10 mouse cellular contexts compared by ENCODE assay signal in the genomic region with DNA sequence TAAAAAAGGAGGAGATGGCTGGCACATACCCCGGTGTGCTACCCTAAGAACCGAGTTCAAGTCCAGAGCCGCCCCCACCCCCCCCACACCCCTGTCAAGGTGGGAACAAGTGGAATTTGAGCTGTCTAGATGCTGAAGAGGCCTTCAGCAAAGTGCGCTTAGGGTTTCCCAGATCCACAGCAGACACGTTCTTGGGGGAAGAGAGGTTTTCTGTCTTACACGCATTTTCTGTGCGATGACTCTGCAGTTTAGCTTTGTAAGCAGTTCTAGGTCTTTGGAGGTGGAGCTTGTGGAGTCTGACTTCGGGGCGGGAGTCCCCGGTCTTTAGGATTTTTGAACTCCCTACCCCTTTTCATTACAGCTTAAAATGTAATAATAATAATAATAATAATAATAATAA. TPM values are rescaled to one million over a fixed set of nuclear protein-coding genes. Genes with fewer than 3 reads are reported as not detected.
A peak's percentile ranks its signal among the peaks of the same experiment; 100 is the strongest.
DNase-seq lines count a peak whose midpoint lies in the region; ATAC-seq and TF ChIP-seq lines count a peak whose summit lies in the region.
"Had no signal": no experiment of that assay in that cellular context is flagged by ENCODE, and none has a peak within 500 bp of the region (broad histone marks: within the 10 kb centered on the region; RNA-seq: fewer than 3 reads in every experiment).

A gene (minus strand): TSS at position 260 of the 400 bp plus-strand sequence.

- WGBS in lung, embryonic 14.5 days = 31% methylated on average over 10 of the region's 10 CpGs
- WGBS in forebrain, embryonic 11.5 days = 32% methylated on average over 10 of the region's 10 CpGs
- 32% methylated on average over 10 of the region's 10 CpGs for WGBS in intestine, postnatal 0 days
- WGBS in stomach, embryonic 14.5 days = 32% methylated on average over 10 of the region's 10 CpGs

- no peaks in the 10 kb centered on the region for H3K36me3 ChIP-seq in lung, embryonic 14.5 days (ENCODE audit: insufficient read depth)
- no peaks in the 10 kb centered on the region for H3K36me3 ChIP-seq in forebrain, embryonic 11.5 days (ENCODE audit: control insufficient read depth, insufficient read depth, low read length)
- H3K36me3 ChIP-seq in intestine, postnatal 0 days (ENCODE audit: control insufficient read depth, insufficient read depth) = no peaks in the 10 kb centered on the region
- H3K36me3 ChIP-seq in stomach, embryonic 14.5 days (ENCODE audit: control insufficient read depth, insufficient read depth, low read length) = no peaks in the 10 kb centered on the region

- no peak within 1 kb of the TSS for H3K27ac ChIP-seq in lung, embryonic 14.5 days (ENCODE audit: low read depth)
- no peak within 1 kb of the TSS for H3K27ac ChIP-seq in forebrain, embryonic 11.5 days (ENCODE audit: low read depth, low read length)
- no peak within 1 kb of the TSS for H3K27ac ChIP-seq in intestine, postnatal 0 days (ENCODE audit: low read depth, low read length)
- H3K27ac ChIP-seq in stomach, embryonic 14.5 days (ENCODE audit: low read length) = no peak within 1 kb of the TSS
- H3K27ac ChIP-seq: liver, embryonic 14.5 days had no signal

- peak within 1 kb of the TSS; percentile 49 for H3K4me2 ChIP-seq in lung, embryonic 14.5 days
- peak within 1 kb of the TSS; percentile 29 for H3K4me2 ChIP-seq in forebrain, embryonic 11.5 days (ENCODE audit: low read depth, low read length, severe bottlenecking)
- peak within 1 kb of the TSS; percentile 30 for H3K4me2 ChIP-seq in intestine, postnatal 0 days (replicated peaks; ENCODE audit: low read depth)
- H3K4me2 ChIP-seq in stomach, embryonic 14.5 days (replicated peaks; ENCODE audit: low read depth, low read length) = peak within 1 kb of the TSS; percentile 28

- peak within 1 kb of the TSS; percentile 19 for H3K4me3 ChIP-seq in lung, embryonic 14.5 days (ENCODE audit: low read depth, low read length)
- H3K4me3 ChIP-seq in forebrain, embryonic 11.5 days (ENCODE audit: low read depth, low read length) = peak within 1 kb of the TSS; percentile 9; the same call in 1 of the 2 replicates
- peak within 1 kb of the TSS; percentile 16; the same call in 1 of the 2 replicates for H3K4me3 ChIP-seq in intestine, postnatal 0 days (ENCODE audit: low read depth, low read length)
- H3K4me3 ChIP-seq in stomach, embryonic 14.5 days (ENCODE audit: low read depth, low read length) = peak within 1 kb of the TSS; percentile 13

- TF ChIP-seq CTCF in lung, embryonic 14.5 days (IDR thresholded peaks at IDR 0.05; ENCODE audit: low read depth) = no peak
- TF ChIP-seq CTCF in intestine, postnatal 0 days (IDR thresholded peaks at IDR 0.05; ENCODE audit: low read depth) = no peak

- H3K9ac ChIP-seq in lung, embryonic 14.5 days = no peak within 1 kb of the TSS; the same call in 1 of the 2 replicates
- no peak within 1 kb of the TSS for H3K9ac ChIP-seq in forebrain, embryonic 11.5 days (ENCODE audit: low read length)
- no peak within 1 kb of the TSS for H3K9ac ChIP-seq in intestine, postnatal 0 days (ENCODE audit: low read depth, low read length)
- H3K9ac ChIP-seq in stomach, embryonic 14.5 days (replicated peaks; ENCODE audit: low read depth, low read length) = no peak within 1 kb of the TSS
- H3K9ac ChIP-seq: liver, embryonic 14.5 days had no signal

- peaks cover 35% of the 10 kb centered on the region for H3K27me3 ChIP-seq in lung, embryonic 14.5 days (ENCODE audit: insufficient read depth, low read length)
- H3K27me3 ChIP-seq in forebrain, embryonic 11.5 days (ENCODE audit: control insufficient read depth, insufficient read depth, low read length) = peaks cover 24% of the 10 kb centered on the region
- H3K27me3 ChIP-seq in intestine, postnatal 0 days (replicated peaks; ENCODE audit: control insufficient read depth, insufficient read depth, low read length) = peaks cover 26% of the 10 kb centered on the region
- H3K27me3 ChIP-seq in stomach, embryonic 14.5 days (ENCODE audit: control insufficient read depth, insufficient read depth, low read length) = peaks cover 28% of the 10 kb centered on the region

- no peak for ATAC-seq in lung, embryonic 14.5 days (ENCODE audit: insufficient read depth)
- no peak for ATAC-seq in forebrain, embryonic 11.5 days (replicated peaks; ENCODE audit: low FRiP score)
- no peak for ATAC-seq in intestine, postnatal 0 days
- ATAC-seq in stomach, embryonic 14.5 days (ENCODE audit: insufficient number of reproducible peaks, insufficient read depth, low FRiP score, low read depth) = no peak

- H3K9me3 ChIP-seq in lung, embryonic 14.5 days (ENCODE audit: low read depth, low read length) = no peaks in the 10 kb centered on the region
- no peaks in the 10 kb centered on the region for H3K9me3 ChIP-seq in forebrain, embryonic 11.5 days (ENCODE audit: control insufficient read depth, low read length)
- no peaks in the 10 kb centered on the region for H3K9me3 ChIP-seq in intestine, postnatal 0 days (ENCODE audit: control insufficient read depth)
- no peaks in the 10 kb centered on the region for H3K9me3 ChIP-seq in stomach, embryonic 14.5 days (ENCODE audit: control insufficient read depth, low read depth, low read length)

- H3K4me1 ChIP-seq in lung, embryonic 14.5 days (ENCODE audit: insufficient read depth) = no peaks in the 10 kb centered on the region
- H3K4me1 ChIP-seq in forebrain, embryonic 11.5 days (replicated peaks; ENCODE audit: control insufficient read depth, insufficient read depth, low read length) = peaks cover 6% of the 10 kb centered on the region; the same call in 1 of the 2 replicates
- no peaks in the 10 kb centered on the region for H3K4me1 ChIP-seq in intestine, postnatal 0 days (replicated peaks; ENCODE audit: control insufficient read depth, insufficient read depth, low read length)
- no peaks in the 10 kb centered on the region for H3K4me1 ChIP-seq in stomach, embryonic 14.5 days (ENCODE audit: control insufficient read depth, insufficient read depth, low read length)

- DNase-seq in lung, embryonic 14.5 days = no peak
- DNase-seq in lung, postnatal 10 days = no peak
- DNase-seq in forebrain, embryonic 11.5 days (ENCODE audit: low spot score) = no peak
- no peak for DNase-seq in frontal cortex, postnatal 14 days (ENCODE audit: low spot score in 2 of 2)
- DNase-seq in yolk sac, embryonic 10.5 days (ENCODE audit: low spot score) = no peak
- DNase-seq in urinary bladder, postnatal 25 days (ENCODE audit: low spot score) = no peak
- DNase-seq: thymus, adult 18-20 months had no signal

RNA-seq across cellular contexts. Expression of the gene that starts here (rescaled TPM):
- not detected in 2 replicates for polyA plus RNA-seq in lung, embryonic 14.5 days (2014; fragmentation: Nextera tagmentation; extraction: Ambion mirVana)
- polyA plus RNA-seq in forebrain, embryonic 11.5 days (2014; fragmentation: Nextera tagmentation; extraction: Ambion mirVana) = not detected in 2 replicates
- polyA plus RNA-seq in intestine, postnatal 0 days (2015; fragmentation: Nextera tagmentation; extraction: Ambion mirVana) = not detected in 2 replicates
- polyA plus RNA-seq in stomach, embryonic 14.5 days (2014; fragmentation: Nextera tagmentation; extraction: Ambion mirVana) = not detected in 2 replicates
- polyA plus RNA-seq: liver, embryonic 14.5 days had no signal
